Mouse (Mus musculus): ENCODE measurements around the gene Lipi. TPM values are rescaled to one million over a fixed set of nuclear protein-coding genes. Genes with fewer than 3 reads are reported as not detected.

Gene Lipi
- not detected in 2 replicates for polyA plus RNA-seq (2016; fragmentation: Nextera tagmentation; extraction: Ambion mirVana)

- H3K9me3 ChIP-seq, result no peaks in the 10 kb centered on the region
- no peak within 1 kb of the TSS for H3K27ac ChIP-seq (replicated peaks)
- H3K27me3 ChIP-seq (replicated peaks; ENCODE audit: low read depth, poor library complexity, severe bottlenecking), result no peaks in the 10 kb centered on the region
- WGBS, result 87% methylated on average over 7 of the region's 7 CpGs
- no peaks in the 10 kb centered on the region for H3K36me3 ChIP-seq (replicated peaks)
- no peak within 1 kb of the TSS for H3K4me3 ChIP-seq
- no peak for DNase-seq (ENCODE audit: low spot score)
- no peaks in the 10 kb centered on the region for H3K4me1 ChIP-seq
Measured at GRCm38 (mm10) chr16:75585961-75586360, at the start of gene Lipi. Gene Lipi, minus strand, starts transcription at chr16:75586061.

DNA sequence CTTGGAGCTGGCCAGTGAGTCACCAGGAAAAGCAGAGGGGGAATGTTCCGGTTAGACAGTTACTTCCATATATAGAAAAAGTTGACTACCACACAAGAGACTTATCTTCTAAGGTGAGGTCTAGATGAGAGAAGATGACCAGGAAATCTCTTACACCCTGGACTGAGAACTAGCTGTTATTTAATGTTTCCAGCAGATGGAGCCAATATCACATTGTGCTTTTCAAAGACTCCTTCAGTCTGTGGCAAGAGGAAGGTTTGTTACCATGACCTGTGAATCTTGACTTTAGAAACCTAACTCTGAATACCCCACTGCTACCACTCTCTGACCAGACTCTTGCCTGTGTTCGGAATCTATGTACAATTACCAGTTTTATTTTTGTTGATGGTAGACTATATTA is 42.0 kb upstream of the Lipi start:
- no peaks in the 10 kb centered on the region for H3K9me3 ChIP-seq
- no peaks in the 10 kb centered on the region for H3K4me1 ChIP-seq
- DNase-seq (ENCODE audit: low spot score), result no peak
- no peak overlapping the region for H3K4me3 ChIP-seq
- H3K27me3 ChIP-seq (replicated peaks; ENCODE audit: low read depth, poor library complexity, severe bottlenecking), result no peaks in the 10 kb centered on the region
- no peak overlapping the region for H3K27ac ChIP-seq (replicated peaks)
- H3K36me3 ChIP-seq (replicated peaks), result no peaks in the 10 kb centered on the region
- 89% methylated on average over 2 of the region's 2 CpGs for WGBS

GRCm38 (mm10) chr16:75617651-75618349 is 31.9 kb upstream of the Lipi start:
- 70% methylated on average over 2 of the region's 2 CpGs for WGBS
- H3K9me3 ChIP-seq, result no peaks in the 10 kb centered on the region
- H3K4me1 ChIP-seq, result no peaks in the 10 kb centered on the region
- peak; percentile 17 for DNase-seq (ENCODE audit: low spot score)
- H3K27me3 ChIP-seq (replicated peaks; ENCODE audit: low read depth, poor library complexity, severe bottlenecking), result no peaks in the 10 kb centered on the region
- H3K36me3 ChIP-seq (replicated peaks), result no peaks in the 10 kb centered on the region
- no peak overlapping the region for H3K27ac ChIP-seq (replicated peaks)
- H3K4me3 ChIP-seq, result no peak overlapping the region

DNA sequence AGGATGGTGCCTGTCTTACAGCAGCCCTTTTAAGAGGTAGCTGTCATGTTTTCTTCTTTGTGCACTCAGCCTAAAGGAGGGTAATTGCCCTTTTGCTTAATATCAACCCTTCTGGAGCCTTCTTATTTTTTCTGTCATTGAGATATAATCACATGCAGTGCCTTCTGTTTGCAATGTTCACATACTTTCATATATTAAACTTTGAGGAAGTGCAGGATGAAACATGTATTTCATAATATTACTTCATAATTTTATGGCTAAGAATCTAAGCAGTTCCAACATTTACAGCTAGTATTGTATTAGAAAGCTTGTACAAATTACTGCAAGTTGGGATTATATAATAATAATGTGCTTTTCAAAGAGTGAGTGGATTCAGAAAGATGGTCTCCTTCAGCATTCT is 26.7 kb upstream of the Lipi start:
- Histone ChIP-seq H3K36me3 (replicated peaks) (no peaks in the 10 kb centered on the region), H3K4me3 (no peak overlapping the region), H3K4me1 (no peaks in the 10 kb centered on the region), H3K27ac (replicated peaks) (no peak overlapping the region), H3K27me3 (replicated peaks; ENCODE audit: low read depth, poor library complexity, severe bottlenecking) (no peaks in the 10 kb centered on the region), H3K9me3 (no peaks in the 10 kb centered on the region)
- DNase-seq (ENCODE audit: low spot score), result no peak

DNA sequence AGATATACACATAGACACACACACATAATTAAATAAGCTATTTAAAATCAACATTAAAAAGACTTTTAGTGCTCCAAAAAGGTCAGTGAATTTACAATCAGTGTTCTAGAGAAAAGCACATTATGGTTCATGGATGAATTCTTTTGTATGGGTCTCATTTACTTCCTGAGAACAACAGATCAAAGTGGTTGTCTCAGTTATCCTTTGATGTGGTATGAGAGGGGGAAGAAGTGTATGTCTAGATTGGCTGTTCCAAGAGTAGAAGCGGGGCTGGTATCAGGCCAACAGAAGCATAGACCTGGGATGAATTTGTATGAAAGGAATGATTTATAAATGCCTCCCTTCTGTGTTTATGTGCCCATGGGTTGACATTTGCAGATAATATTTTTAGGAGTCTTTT is 20.6 kb upstream of the Lipi start:
- Histone ChIP-seq H3K4me3 (no peak overlapping the region), H3K36me3 (replicated peaks) (no peaks in the 10 kb centered on the region), H3K4me1 (no peaks in the 10 kb centered on the region), H3K27ac (replicated peaks) (no peak overlapping the region), H3K9me3 (no peaks in the 10 kb centered on the region), H3K27me3 (replicated peaks; ENCODE audit: low read depth, poor library complexity, severe bottlenecking) (no peaks in the 10 kb centered on the region)
- WGBS, result 79% methylated on average over 1 of the region's 1 CpGs
- DNase-seq (ENCODE audit: low spot score), result no peak

DNA sequence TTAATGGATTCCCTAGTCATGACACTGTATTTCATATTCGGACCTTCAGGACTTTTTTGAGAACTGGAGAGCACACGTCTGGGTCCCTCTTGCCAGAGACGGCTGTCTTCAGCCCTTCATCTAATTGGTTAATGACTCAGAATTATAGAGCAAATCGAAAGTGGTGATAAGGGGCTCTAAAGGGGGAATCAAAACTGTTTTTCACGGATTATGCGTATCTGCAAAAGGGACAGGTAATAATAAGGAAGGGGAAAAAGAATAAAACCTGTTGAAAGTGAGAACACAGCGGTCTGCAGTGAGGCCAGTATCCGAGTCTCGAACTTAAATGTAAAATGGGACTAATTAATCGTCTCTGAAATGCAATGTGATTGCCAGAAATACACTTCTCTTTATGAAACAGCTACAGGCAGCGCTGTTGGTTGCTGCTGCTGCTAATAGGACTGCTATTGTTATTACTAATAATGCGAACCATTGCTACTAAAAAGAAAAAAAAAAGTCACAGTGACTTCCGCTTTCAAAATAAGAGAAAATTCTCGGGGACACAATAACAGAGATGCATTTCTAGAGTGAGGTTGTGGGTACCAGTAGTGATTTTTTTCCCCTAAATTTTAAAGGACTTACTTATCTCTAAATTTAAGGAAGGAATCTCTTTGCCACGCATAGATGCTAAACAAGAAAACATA is 7.8 kb upstream of the Lipi start:
- Histone ChIP-seq H3K36me3 (replicated peaks) (no peaks in the 10 kb centered on the region), H3K27me3 (replicated peaks; ENCODE audit: low read depth, poor library complexity, severe bottlenecking) (peaks cover 12% of the 10 kb centered on the region), H3K4me3 (peak overlapping the region; percentile 74), H3K27ac (replicated peaks) (no peak overlapping the region), H3K9me3 (no peaks in the 10 kb centered on the region), H3K4me1 (peaks cover 4% of the 10 kb centered on the region; the same call in 1 of the 2 replicates)
- 15% methylated on average over 15 of the region's 15 CpGs for WGBS
- no peak for DNase-seq (ENCODE audit: low spot score)

DNA sequence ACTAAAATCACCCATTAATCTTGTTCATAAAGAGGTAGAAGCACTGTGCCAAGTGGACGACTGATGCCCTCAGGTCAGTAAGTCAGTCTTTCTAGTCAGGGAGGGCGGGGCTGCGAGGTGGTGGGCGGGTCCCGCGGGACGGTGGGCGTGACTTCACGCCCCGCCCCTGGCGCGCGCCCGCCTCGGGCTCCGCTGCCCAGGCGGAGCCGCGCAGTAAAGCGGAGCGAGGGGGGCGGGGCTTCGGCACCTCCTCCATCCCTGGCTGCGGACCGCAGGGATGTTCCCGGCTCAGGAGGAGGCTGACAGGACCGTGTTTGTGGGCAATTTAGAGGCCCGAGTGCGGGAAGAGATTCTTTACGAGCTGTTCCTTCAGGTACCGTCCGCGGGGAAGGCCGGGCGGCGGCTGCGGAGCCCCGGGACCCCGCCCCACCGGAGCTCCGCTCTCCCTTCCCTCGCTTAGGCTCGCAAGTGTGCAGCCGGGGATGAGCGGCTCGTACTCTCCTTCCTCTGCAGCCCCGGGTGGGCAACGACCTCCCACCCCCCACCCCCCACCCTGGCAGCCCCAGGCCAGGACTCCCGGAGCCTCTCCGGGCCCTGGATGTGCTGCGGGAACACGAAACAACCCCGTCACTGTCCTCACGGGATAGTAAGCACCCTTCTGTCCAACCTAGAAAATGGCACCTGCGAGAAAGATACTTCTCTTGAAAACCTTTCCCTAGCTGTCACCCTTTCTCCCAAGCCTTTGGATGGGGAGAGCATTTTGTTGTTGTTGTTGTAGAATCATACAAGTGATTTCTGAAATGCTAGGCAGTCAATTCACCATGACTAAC is 7.0 kb upstream of the Lipi start, which contains the start of gene Rbm11:
Gene Rbm11, plus strand, starts transcription at position 174 of the 830 bp plus-strand sequence.
- H3K27ac ChIP-seq (replicated peaks), result peak within 1 kb of the TSS; percentile 31; the same call in 1 of the 2 replicates
- under 1% methylated on average over 55 of the region's 55 CpGs for WGBS
- H3K4me3 ChIP-seq, result peak within 1 kb of the TSS; percentile 74
- DNase-seq (ENCODE audit: low spot score), result peak; percentile 87
- peaks cover 12% of the 10 kb centered on the region for H3K27me3 ChIP-seq (replicated peaks; ENCODE audit: low read depth, poor library complexity, severe bottlenecking)
- H3K36me3 ChIP-seq (replicated peaks), result no peaks in the 10 kb centered on the region
- H3K9me3 ChIP-seq, result no peaks in the 10 kb centered on the region
- peaks cover 4% of the 10 kb centered on the region; the same call in 1 of the 2 replicates for H3K4me1 ChIP-seq

GRCm38 (mm10) chr16:75586466-75586865 is 605 bp upstream of the Lipi start:
- no peak overlapping the region for H3K27ac ChIP-seq (replicated peaks)
- H3K4me1 ChIP-seq, result no peaks in the 10 kb centered on the region
- H3K4me3 ChIP-seq, result no peak overlapping the region
- no peaks in the 10 kb centered on the region for H3K36me3 ChIP-seq (replicated peaks)
- 35% methylated on average over 3 of the region's 3 CpGs for WGBS
- H3K27me3 ChIP-seq (replicated peaks; ENCODE audit: low read depth, poor library complexity, severe bottlenecking), result no peaks in the 10 kb centered on the region
- no peak for DNase-seq (ENCODE audit: low spot score)
- H3K9me3 ChIP-seq, result no peaks in the 10 kb centered on the region

GRCm38 (mm10) chr16:75582279-75582678 is 3.6 kb downstream of the Lipi start:
- no peak overlapping the region for H3K4me3 ChIP-seq
- no peaks in the 10 kb centered on the region for H3K27me3 ChIP-seq (replicated peaks; ENCODE audit: low read depth, poor library complexity, severe bottlenecking)
- no peak for DNase-seq (ENCODE audit: low spot score)
- no peaks in the 10 kb centered on the region for H3K36me3 ChIP-seq (replicated peaks)
- H3K9me3 ChIP-seq, result no peaks in the 10 kb centered on the region
- no peaks in the 10 kb centered on the region for H3K4me1 ChIP-seq
- 84% methylated on average over 5 of the region's 5 CpGs for WGBS
- H3K27ac ChIP-seq (replicated peaks), result no peak overlapping the region

GRCm38 (mm10) chr16:75562910-75563309 is 23.0 kb downstream of the Lipi start:
- H3K9me3 ChIP-seq, result no peaks in the 10 kb centered on the region
- no peak for DNase-seq (ENCODE audit: low spot score)
- H3K36me3 ChIP-seq (replicated peaks), result no peaks in the 10 kb centered on the region
- WGBS, result 98% methylated on average over 2 of the region's 2 CpGs
- no peak overlapping the region for H3K4me3 ChIP-seq
- no peaks in the 10 kb centered on the region for H3K27me3 ChIP-seq (replicated peaks; ENCODE audit: low read depth, poor library complexity, severe bottlenecking)
- H3K4me1 ChIP-seq, result no peaks in the 10 kb centered on the region
- no peak overlapping the region for H3K27ac ChIP-seq (replicated peaks)

DNA sequence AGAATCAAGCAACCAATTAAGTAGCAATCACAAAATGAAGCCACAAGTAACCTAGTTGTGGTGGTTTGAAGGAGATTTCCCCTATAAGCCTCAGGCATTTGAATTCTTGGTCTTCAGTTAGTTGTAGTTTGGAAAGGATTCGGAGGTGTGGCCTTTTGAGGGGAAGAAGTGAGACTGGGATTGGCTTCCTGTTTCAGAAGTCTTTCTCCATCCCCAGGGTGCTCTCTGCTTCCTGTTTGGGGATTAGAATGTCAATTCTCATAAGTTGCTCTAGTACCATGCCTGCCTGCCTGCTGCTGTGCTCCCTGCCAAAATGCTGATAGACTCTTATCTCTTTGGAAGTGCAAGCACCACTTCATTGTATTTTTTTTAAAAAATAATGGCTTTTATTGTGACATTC is 40.6 kb downstream of the Lipi start:
- 87% methylated on average over 1 of the region's 1 CpGs for WGBS
- Histone ChIP-seq H3K27ac (replicated peaks) (no peak overlapping the region), H3K4me1 (no peaks in the 10 kb centered on the region), H3K9me3 (no peaks in the 10 kb centered on the region), H3K4me3 (no peak overlapping the region), H3K27me3 (replicated peaks; ENCODE audit: low read depth, poor library complexity, severe bottlenecking) (no peaks in the 10 kb centered on the region), H3K36me3 (replicated peaks) (no peaks in the 10 kb centered on the region)
- DNase-seq (ENCODE audit: low spot score), result no peak

DNA sequence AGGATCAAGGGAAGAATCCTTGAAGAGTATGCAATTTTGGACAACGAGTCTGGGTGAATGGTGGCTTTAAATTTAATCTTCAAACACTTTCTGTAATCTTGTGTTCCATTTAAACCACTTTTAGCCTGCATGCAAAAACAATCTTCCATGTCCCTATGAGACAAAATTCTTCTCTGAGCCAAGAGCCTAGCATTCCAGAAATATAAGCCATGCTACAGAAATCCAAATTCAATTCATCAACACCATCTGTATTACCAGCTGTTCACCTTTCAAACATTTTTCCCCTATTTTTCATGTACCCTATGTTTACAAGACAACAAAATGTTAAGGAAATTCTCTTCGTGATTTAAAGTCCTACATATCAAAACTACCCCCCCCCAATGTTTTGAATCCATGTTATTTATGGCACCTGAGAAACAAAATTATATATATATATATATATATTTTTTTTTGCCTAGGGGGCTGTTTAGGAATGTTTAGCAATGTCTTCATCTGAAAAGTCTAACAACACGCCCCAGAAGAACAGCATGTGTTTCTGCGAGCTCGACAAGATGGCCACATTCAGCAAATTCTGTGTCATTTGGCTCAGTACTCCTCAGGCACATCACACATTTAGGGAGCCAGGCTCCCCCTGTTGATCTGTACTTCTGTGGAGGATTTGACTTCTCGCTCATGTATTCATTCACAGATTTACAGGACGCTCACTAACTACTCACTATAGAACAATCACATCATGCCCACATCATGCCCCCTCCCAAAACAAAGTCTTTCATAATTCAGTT is 47.9 kb downstream of the Lipi start:
- WGBS, result 87% methylated on average over 7 of the region's 7 CpGs
- Histone ChIP-seq H3K4me3 (no peak overlapping the region), H3K9me3 (no peaks in the 10 kb centered on the region), H3K27ac (replicated peaks) (no peak overlapping the region), H3K27me3 (replicated peaks; ENCODE audit: low read depth, poor library complexity, severe bottlenecking) (no peaks in the 10 kb centered on the region), H3K4me1 (no peaks in the 10 kb centered on the region), H3K36me3 (replicated peaks) (no peaks in the 10 kb centered on the region)
- no peak for DNase-seq (ENCODE audit: low spot score)

All from embryonic facial prominence, embryonic 10.5 days (tissue).